Mouse (Mus musculus) lung, postnatal 4 days (tissue): ENCODE data around the gene Trim44.

Experiments
- DNase-seq, 2 experiments: peaks; one replicate each; pipeline ENCODE4 v3.0.0; 2021

Gene Trim44

DNA sequence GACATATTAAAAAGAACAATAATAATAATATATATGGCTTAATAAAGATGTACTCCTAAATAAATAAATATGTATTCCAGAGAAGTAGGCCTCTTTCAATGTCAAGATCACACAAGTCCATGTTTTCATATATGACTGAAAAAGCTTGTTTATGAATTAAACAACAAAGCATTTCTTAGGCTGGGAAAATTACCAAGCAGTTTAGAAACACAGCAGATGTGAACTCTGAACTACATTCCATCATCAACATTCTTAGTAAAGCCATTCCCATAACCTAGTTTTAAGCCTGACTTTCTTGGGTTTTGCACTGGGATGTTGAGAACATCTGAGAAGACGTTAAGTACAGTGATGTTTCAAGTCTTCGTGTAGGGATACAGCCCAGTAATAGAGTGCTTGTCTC is 45.4 kb downstream of the Trim44 start:
- no peak for DNase-seq

DNA sequence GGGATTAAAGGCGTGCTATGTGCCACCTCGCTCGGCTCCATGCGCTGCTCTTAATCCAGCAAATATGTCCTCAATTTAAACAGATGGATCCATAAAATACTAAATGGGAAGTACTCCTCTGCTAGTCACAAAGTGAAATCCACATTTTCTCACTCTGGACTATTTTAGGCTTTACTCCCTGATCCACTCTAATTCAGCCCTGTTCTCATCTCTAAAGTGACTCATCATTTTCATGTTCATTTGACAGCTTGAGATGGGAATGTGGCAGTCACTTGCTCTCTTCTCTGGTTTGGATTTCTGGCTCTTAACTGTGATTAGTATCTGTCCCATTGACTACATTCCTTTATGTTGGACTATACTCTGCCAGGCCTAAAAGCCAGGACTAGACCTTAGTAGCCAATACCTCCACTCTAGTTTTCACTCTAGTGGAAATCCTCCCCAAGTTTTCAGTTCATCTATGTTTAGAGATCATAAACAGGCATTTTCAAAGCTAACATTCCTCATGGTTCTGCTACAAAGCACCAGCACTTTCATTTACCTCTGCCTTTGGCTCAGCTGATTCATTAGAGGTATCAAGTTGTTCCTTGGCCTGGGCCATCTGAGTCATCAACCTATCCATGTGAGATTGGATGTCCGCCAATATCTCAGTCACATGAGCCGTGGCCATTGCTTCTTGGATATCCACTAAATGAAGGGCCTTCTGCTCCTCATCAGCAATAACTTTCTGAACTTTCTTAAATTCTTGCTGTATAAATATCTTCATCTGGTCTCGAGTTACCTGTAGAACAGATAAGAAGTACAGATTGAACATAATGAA is 50.5 kb downstream of the Trim44 start:
- no peak for DNase-seq

DNA sequence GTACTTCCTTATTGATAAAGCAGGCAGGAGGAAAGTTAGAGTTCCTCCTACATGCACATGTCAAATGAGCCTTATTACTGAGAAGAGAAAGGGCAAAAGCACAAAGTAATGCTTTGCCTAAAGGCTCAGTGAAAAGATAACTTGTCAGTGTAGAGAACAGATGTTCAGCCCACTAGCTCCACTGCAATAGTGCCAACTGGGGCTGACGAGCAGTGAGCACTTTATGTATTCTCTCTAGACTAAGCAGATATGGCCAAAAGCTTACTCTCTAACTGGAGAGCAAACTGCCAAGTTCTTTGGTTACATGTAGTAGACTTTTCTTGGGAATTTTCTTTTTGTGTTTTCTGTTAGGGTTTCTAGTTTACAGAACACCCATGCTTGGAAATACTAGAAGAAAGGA is 53.6 kb downstream of the Trim44 start:
- no peak for DNase-seq

GRCm38 (mm10) chr2:102341429-102341828 is 66.2 kb downstream of the Trim44 start:
- no peak for DNase-seq

- DNase-seq: no peak
Measured at GRCm38 (mm10) chr2:102336816-102337215, 70.8 kb downstream of the Trim44 start.

DNA sequence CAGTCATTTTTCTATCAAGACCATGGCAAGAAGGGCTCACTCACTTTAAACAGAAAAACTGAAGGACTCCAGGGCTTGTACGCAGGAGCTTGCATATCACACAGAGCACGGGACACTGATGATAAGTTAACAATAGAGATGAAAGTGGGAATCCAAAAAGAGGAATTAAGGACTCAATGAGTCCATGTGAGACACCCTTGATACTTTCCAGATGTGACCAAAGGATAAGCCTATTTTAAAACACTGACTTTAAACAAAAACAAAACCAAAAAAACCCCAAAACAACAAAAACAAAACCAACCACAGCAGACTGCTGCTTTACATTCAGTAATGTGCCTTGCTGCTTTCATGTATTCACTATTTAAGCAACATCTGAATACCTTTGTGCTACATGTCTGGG is 75.7 kb downstream of the Trim44 start:
- DNase-seq: no peak

DNA sequence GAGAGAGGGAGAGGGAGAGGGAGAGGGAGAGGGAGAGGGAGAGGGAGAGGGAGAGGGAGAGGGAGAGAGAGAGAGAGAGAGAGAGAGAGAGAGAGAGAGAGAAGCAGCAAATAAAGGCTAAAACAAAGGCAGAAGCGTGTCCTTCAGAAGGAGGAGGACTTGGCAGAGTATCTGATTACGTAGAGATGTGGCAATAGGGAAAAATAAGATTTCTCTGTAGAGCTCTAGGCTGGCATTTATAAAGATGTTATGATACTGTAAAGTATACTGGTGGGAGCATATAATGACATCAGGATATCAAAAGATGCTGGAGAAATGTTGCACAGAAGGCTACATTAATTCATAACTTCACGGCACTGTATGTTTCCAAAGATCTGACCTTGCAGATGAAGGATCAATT is 76.5 kb downstream of the Trim44 start:
- DNase-seq: no peak

- no peak for DNase-seq
Measured at GRCm38 (mm10) chr2:102325921-102326320, 81.7 kb downstream of the Trim44 start.

DNA sequence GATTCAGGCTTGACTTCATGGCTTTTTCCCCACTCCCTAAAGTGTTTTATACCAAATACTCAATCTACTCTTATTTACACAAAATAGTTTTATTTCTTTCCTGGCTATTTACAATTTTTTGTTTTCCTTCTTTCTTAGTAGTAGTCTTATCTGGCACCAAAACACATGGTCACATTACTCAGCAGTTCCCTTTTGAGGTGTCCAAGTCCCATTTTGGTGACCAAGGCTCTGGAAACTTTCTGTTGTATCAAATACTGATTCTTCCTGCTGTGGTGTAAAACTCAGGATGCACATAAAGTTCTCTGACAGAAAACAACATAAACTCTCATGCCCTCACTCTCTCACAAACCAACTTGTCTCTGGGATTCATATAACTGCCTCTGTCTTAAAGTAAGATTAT is 83.3 kb downstream of the Trim44 start:
- DNase-seq: no peak

DNA sequence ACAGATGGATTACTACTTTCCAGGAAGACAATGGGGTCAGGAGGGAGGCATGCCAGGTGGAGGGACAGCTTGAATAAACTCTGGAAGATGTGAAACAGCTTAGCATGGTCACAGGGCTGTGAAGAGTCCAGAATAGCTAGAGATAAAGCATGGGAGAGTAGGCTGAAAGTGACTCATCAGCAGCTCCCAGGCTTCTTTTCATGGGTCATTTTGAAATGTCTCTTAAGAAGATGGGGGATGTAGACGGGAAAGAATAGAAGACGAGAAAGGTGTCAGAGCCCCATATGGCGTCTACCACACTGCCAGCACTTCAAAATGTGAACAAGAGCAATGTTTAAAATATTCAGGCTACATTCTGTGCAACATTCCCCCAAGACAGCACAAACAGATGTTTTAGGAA is 91.1 kb downstream of the Trim44 start:
- no peak for DNase-seq

- no peak for DNase-seq
Measured at GRCm38 (mm10) chr2:102315153-102315552, 92.5 kb downstream of the Trim44 start.

GRCm38 (mm10) chr2:102314610-102315009 is 93.0 kb downstream of the Trim44 start:
- no peak for DNase-seq

DNA sequence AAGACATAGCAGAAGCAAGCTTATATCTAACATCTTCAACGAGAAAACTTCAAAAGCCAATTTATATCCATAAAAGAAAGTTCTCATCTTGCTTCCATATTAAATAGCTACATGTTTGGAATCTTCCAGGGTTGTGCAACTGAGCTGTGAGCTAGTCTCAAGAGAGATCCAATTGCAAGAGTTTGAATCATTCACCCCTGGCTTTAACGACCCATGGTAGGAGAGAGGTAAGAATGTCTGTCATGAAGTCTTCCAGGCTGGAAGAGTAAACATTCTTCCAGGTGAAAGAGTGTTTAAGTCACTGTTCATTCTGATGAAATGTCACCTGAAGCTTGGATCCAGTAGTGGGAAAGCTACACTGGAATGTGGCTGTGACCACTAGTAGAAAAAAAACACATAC is 93.6 kb downstream of the Trim44 start:
- DNase-seq: no peak

DNA sequence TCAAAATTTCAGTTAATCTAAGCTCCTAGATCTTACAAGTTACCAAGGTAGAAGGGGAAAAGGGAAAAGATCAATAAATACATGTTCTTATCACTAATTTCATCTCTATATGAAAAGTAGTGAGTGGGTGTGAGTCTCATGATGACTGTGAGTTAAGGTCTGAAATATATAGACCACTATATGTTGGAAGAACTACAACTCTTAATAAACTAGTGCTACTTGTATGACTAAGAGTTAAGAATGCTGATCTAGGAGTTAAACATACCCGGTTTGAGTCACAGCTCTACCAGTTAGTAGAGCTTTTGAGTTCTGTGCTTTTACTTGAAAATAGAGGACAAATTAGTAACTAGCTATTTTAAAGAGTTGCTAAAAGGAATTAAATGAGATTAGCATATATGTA is 94.7 kb downstream of the Trim44 start:
- DNase-seq: no peak

GRCm38 (mm10) chr2:102303274-102303673 is 104.4 kb downstream of the Trim44 start:
- DNase-seq: no peak

- no peak for DNase-seq
Measured at GRCm38 (mm10) chr2:102302532-102302931, 105.1 kb downstream of the Trim44 start.

DNA sequence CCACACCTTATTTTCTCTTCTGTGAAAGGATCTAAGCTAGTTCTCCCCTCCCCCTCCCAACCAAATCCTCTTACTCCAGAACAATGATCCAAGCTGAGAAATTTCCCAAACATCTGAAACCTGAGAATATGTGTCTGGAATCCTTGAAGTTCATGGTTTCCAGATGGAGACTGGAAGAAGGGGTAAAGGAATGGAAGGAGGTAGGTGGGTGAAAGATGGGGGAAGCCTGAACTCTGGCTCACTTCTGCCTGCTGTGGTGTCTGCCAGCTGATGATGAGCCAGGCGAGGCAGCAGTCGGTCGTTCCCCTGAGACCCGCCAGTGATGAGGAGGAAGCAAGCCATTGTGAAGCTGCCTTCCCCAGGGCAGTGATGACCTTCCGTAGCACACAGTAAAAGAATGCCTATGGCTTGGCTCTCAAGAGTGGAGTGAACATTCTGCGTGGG is 112.8 kb downstream of the Trim44 start:
- peak in 1 of 2 experiments; percentile 28 for DNase-seq

GRCm38 (mm10) chr2:102293181-102293580 is 114.4 kb downstream of the Trim44 start:
- no peak for DNase-seq

- no peak for DNase-seq
Measured at GRCm38 (mm10) chr2:102292051-102292450, 115.6 kb downstream of the Trim44 start.

- DNase-seq: no peak
Measured at GRCm38 (mm10) chr2:102291533-102291932, 116.1 kb downstream of the Trim44 start.

GRCm38 (mm10) chr2:102290041-102290440 is 117.6 kb downstream of the Trim44 start:
- DNase-seq: peak in 1 of 2 experiments; percentile 74

GRCm38 (mm10) chr2:102288676-102289075 is 119.0 kb downstream of the Trim44 start:
- DNase-seq: no peak

- no peak for DNase-seq
Measured at GRCm38 (mm10) chr2:102287369-102287768, 120.3 kb downstream of the Trim44 start.

DNA sequence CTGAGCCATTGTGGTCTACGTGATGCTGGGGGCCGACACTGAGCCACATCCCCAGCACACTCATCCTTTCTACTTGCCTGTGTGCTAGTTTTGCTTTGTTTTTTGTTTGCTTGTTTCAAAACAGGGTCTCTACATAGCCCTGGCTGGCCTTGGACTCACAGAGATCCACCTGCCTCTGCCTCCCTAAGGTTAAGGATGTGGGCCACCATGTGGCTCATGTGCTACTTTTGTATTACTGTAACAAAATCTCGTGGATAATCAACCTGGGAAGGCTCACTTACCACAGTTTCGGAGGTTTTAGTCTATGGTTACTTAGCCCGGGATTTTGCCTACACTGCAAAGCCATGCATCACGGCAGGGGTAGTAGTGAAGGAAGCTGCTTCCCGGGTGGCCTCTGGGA is 125.5 kb downstream of the Trim44 start:
- no peak for DNase-seq

DNA sequence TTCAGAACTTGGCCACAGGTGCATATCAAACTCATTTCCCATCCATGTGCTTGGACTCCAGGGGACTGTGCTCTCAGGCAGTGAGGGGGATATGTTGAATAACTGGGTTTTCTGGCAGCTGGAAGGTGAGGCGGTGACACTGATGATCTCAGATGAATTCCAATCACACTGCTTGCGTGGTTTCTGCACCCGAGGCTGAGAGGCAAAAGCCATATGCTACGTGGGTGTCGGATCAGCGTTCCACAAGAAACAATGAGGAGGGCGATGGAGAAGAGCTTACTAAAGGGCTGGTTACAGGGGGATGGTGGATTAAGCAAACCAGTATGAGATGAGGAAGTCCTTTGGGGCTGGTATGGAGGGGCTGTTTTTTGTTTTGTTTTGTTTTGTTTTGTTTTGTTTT is 127.8 kb downstream of the Trim44 start:
- no peak for DNase-seq
